Mouse (Mus musculus) heart, postnatal 36 days (tissue): ENCODE results near the gene Plxnd1. TPM values are rescaled to one million over a fixed set of nuclear protein-coding genes. Genes with fewer than 3 reads are reported as not detected.

Experiments
- total RNA-seq, 2 experiments: library from RNA; stranded (reverse); gene quantifications; 2 replicates each; pipeline ENCODE4 v1.2.3; 2021

Plxnd1 gene
- total RNA-seq, 2 experiments from 2014 or later: 69.9 to 74.6 TPM

Other genes starting within 250 kb of the Plxnd1 start
- under 1 TPM; 0.33 to 0.60 TPM for gene Tmem40, start 232.6 kb downstream of the Plxnd1 start, total RNA-seq
- 10 to 100 TPM; 72.4 to 76.5 TPM for gene Cand2, start 220.5 kb downstream of the Plxnd1 start, total RNA-seq
- 100 to 1,000 TPM; 621 to 649 TPM for gene Rpl32, start 186.3 kb downstream of the Plxnd1 start, total RNA-seq
- under 1 TPM; 0.35 to 0.53 TPM for gene Efcab12, start 156.6 kb downstream of the Plxnd1 start, total RNA-seq
- 1 to 10 TPM; 1.2 TPM for gene Mbd4, start 141.6 kb downstream of the Plxnd1 start, total RNA-seq
- gene Ift122, start 141.5 kb downstream of the Plxnd1 start, total RNA-seq: 1 to 10 TPM; 9.1 to 9.4 TPM
- gene Rho, start 63.3 kb downstream of the Plxnd1 start, total RNA-seq: not detected
- not detected for gene H1foo, start 50.1 kb downstream of the Plxnd1 start, total RNA-seq
- 10 to 100 TPM; 32.3 to 37.7 TPM for gene Tmcc1, start 198.5 kb upstream of the Plxnd1 start, total RNA-seq
- 10 to 100 TPM; 20.0 to 26.6 TPM for gene Washc2, start 213.0 kb upstream of the Plxnd1 start, total RNA-seq